Mouse (Mus musculus) cortical plate, adult 2 months (tissue): Measurements from ENCODE around the gene Ulk1.

Experiments
- CTCF ChIP-seq: fragments of 200-500 bp; IDR thresholded peaks from 2 replicates; pipeline ENCODE4 v1.5.1; 2011; ENCODE audit warnings: mild to moderate bottlenecking, control low read depth, low read length; ENCODE audit not compliant: insufficient read depth; ENCODE audit errors: extremely low read depth
- POLR2A ChIP-seq: fragments of 200-500 bp; IDR thresholded peaks from 2 replicates; pipeline ENCODE4 v1.6.1; 2011; ENCODE audit warnings: mild to moderate bottlenecking, low read length, control low read depth; ENCODE audit not compliant: insufficient read depth; ENCODE audit errors: extremely low read depth

- TF ChIP-seq POLR2A = no peak
- TF ChIP-seq CTCF = no peak
Measured at GRCm38 (mm10) chr5:110807453-110807852, 2.4 kb downstream of the Ulk1 start.
